Mouse (Mus musculus) forebrain, embryonic 15.5 days (tissue): ENCODE results near the gene Zfp740. TPM values are rescaled to one million over a fixed set of nuclear protein-coding genes. Genes with fewer than 3 reads are reported as not detected.
A peak's percentile ranks its signal among the peaks of the same experiment; 100 is the strongest.

ENCODE experiments used
- ATAC-seq: fragments of 200-750 bp; cut with Nextera tagmentation; replicated peaks from 2 replicates; pipeline ENCODE4 v1.8.0; 2017; ENCODE audit warnings: mild to moderate bottlenecking, moderate TSS enrichment, moderate library complexity
- H3K27ac ChIP-seq: fragments of 300-500 bp; sonication (generic); replicated peaks from 2 replicates; pipeline ENCODE4 v1.5.1; 2015; ENCODE audit warnings: mild to moderate bottlenecking, inconsistent platforms
- H3K27me3 ChIP-seq: fragments of 300-500 bp; sonication (generic); 2 replicates; pipeline ENCODE4 v1.6.1; 2015; ENCODE audit warnings: inconsistent platforms
- H3K36me3 ChIP-seq: fragments of 300-500 bp; sonication (generic); 2 replicates; pipeline ENCODE4 v1.6.1; 2015; ENCODE audit warnings: mild to moderate bottlenecking, inconsistent platforms
- H3K4me1 ChIP-seq: fragments of 300-500 bp; sonication (generic); 2 replicates; pipeline ENCODE4 v1.6.1; 2015; ENCODE audit warnings: inconsistent platforms
- H3K4me2 ChIP-seq: fragments of 300-500 bp; sonication (generic); replicated peaks from 2 replicates; pipeline ENCODE4 v1.6.1; 2015; ENCODE audit warnings: mild to moderate bottlenecking, inconsistent platforms
- H3K4me3 ChIP-seq: fragments of 300-500 bp; sonication (generic); 2 replicates; pipeline ENCODE4 v1.5.1; 2015; ENCODE audit warnings: mild to moderate bottlenecking, inconsistent platforms
- H3K9ac ChIP-seq: fragments of 300-500 bp; sonication (generic); replicated peaks from 2 replicates; pipeline ENCODE4 v1.6.1; 2015; ENCODE audit warnings: mild to moderate bottlenecking, inconsistent platforms
- H3K9me3 ChIP-seq: fragments of 300-500 bp; sonication (generic); 2 replicates; pipeline ENCODE4 v1.6.1; 2016; ENCODE audit warnings: inconsistent platforms
- WGBS: fragments of 180-500 bp; shearing (Covaris S2); methylation state at CpG from one replicate; pipeline ENCODE4 v1.1.7; 2015; ENCODE audit warnings: mixed read lengths; 5-methylcytosine and 5-hydroxymethylcytosine counted together
- polyA plus RNA-seq: library from polyadenylated mRNA; unstranded; fragments of >200 nt; fragmentation: Nextera tagmentation; extraction: Ambion mirVana; gene quantifications from 2 replicates; pipeline ENCODE4 v1.2.1, GENCODE M21; 2015

The Zfp740 gene
- polyA plus RNA-seq, 1 experiment from 2014 or later: 94.0 TPM

DNA sequence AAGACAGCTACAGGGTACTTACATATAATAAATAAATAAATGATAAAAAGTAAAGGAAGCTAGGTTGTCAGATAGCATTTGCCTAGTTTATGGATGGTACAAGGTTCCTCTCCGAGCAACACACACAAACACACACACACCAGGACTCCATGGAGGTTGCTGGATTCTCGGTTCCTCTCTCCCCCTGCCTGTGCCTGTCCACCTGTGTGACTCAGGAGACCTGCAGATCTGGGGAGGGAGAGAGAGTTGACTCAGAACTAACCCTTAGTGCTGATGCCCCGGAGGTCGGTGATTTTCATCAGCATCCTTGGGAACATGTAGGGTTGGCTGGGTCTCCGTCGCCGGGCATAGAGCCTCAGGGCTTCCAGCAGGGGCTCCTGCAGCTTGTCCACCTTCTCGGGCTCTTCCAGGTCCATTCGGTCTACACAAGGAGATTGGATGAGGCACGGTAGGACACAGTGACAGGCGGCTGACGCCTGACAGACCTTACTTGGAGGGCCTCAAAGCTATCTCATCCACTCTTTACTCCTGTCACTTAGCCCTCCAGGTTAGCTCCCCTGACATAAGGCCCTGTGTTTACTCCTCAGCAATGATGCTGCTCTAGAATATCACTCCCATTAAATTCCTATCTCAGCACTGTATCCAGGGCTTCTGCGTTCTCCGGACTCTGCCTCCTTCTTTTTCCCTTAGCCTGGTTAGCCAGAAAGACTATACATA is 35.7 kb downstream of the Zfp740 start:
- Histone ChIP-seq H3K27ac (no peak overlapping the region), H3K4me3 (no peak overlapping the region), H3K27me3 (no peaks in the 10 kb centered on the region), H3K9ac (no peak overlapping the region), H3K4me1 (peaks cover 10% of the 10 kb centered on the region), H3K9me3 (no peaks in the 10 kb centered on the region), H3K36me3 (no peaks in the 10 kb centered on the region), H3K4me2 (no peak overlapping the region)
- ATAC-seq: no peak
- 86% methylated on average over 14 of the region's 14 CpGs for WGBS

- ATAC-seq: peak; percentile 80
- Histone ChIP-seq H3K9me3 (no peaks in the 10 kb centered on the region), H3K4me1 (peaks cover 14% of the 10 kb centered on the region), H3K4me2 (no peak overlapping the region), H3K4me3 (no peak overlapping the region), H3K27me3 (no peaks in the 10 kb centered on the region), H3K36me3 (no peaks in the 10 kb centered on the region), H3K9ac (no peak overlapping the region), H3K27ac (no peak overlapping the region)
- 10% methylated on average over 9 of the region's 9 CpGs for WGBS
Measured at GRCm38 (mm10) chr15:102239260-102239590, 36.2 kb downstream of the Zfp740 start.

GRCm38 (mm10) chr15:102239851-102240250 is 36.8 kb downstream of the Zfp740 start:
- peaks cover 2% of the 10 kb centered on the region; the same call in 1 of the 2 replicates for H3K27me3 ChIP-seq
- 83% methylated on average over 11 of the region's 11 CpGs for WGBS
- no peaks in the 10 kb centered on the region for H3K36me3 ChIP-seq
- no peak overlapping the region for H3K4me2 ChIP-seq
- no peak overlapping the region for H3K4me3 ChIP-seq
- peaks cover 20% of the 10 kb centered on the region for H3K4me1 ChIP-seq
- H3K9ac ChIP-seq: no peak overlapping the region
- H3K27ac ChIP-seq: no peak overlapping the region
- ATAC-seq: no peak
- no peaks in the 10 kb centered on the region for H3K9me3 ChIP-seq

DNA sequence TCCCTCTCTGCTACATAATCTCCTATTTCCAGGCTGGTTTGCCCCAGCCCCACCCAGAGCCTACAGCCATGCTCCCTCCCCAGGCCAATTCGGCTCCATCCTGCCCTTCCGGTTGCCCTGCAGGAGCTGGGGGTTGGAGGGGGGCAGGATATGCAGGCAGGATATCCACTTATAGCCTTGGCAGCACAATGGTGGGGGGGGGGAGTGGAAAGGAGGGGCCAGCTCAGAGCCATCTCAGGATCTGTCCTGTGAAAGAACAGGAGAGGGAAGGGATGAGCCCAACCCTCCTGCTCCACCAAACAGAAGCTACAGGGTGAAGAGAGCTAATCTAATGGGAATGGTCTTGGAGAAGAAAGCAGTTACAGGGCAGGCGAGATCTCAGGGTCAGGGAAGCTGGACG is 37.6 kb downstream of the Zfp740 start:
- no peaks in the 10 kb centered on the region for H3K9me3 ChIP-seq
- no peak overlapping the region for H3K9ac ChIP-seq
- no peak overlapping the region for H3K4me2 ChIP-seq
- WGBS: 81% methylated on average over 4 of the region's 4 CpGs
- H3K27me3 ChIP-seq: peaks cover 8% of the 10 kb centered on the region
- no peak overlapping the region for H3K27ac ChIP-seq
- no peak overlapping the region for H3K4me3 ChIP-seq
- ATAC-seq: no peak
- no peaks in the 10 kb centered on the region for H3K36me3 ChIP-seq
- H3K4me1 ChIP-seq: peaks cover 24% of the 10 kb centered on the region

DNA sequence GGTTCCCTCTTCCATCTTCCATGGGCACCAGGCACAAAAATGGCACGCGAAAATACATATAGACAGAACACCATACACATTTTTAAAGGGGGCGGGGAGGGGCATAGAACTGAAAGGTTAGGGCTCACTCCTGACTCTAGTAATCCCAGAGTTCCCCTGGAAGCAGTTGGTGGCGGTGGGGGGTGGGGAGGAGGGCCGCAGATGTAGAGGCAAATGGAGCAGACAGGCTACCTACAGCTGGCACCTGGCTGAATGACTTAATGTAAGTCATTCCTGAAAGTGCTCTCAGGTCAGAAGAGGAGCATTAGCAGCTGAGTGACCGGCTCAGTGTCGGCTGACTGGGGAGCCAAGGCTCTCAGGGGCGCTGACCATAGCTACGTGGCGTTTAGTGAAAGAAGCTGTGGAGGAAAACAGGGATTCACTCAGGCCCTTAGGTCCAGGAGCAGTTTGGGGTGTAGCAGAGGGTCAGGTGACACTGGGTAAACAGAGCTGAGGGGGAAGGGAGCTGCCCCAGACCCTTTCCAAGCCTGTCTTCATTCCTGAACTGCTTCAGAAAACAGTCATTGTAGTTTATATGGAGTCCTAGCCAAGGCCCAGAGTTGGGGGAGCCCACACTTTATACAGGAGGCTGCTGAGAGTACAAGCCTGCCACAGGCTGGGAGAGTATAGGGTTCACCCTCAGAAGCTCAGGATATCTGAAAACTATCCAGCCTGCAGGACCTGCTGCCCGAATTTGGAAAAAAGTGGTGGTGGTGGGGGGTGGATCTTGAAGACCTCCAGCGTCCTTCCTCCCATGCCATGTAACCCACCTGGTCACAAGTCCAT is 39.6 kb downstream of the Zfp740 start:
- ATAC-seq: no peak
- H3K27ac ChIP-seq: no peak overlapping the region
- no peak overlapping the region for H3K9ac ChIP-seq
- no peaks in the 10 kb centered on the region for H3K36me3 ChIP-seq
- peaks cover 39% of the 10 kb centered on the region for H3K4me1 ChIP-seq
- no peaks in the 10 kb centered on the region for H3K9me3 ChIP-seq
- H3K27me3 ChIP-seq: peaks cover 11% of the 10 kb centered on the region
- no peak overlapping the region for H3K4me2 ChIP-seq
- H3K4me3 ChIP-seq: no peak overlapping the region
- WGBS: 38% methylated on average over 12 of the region's 12 CpGs

DNA sequence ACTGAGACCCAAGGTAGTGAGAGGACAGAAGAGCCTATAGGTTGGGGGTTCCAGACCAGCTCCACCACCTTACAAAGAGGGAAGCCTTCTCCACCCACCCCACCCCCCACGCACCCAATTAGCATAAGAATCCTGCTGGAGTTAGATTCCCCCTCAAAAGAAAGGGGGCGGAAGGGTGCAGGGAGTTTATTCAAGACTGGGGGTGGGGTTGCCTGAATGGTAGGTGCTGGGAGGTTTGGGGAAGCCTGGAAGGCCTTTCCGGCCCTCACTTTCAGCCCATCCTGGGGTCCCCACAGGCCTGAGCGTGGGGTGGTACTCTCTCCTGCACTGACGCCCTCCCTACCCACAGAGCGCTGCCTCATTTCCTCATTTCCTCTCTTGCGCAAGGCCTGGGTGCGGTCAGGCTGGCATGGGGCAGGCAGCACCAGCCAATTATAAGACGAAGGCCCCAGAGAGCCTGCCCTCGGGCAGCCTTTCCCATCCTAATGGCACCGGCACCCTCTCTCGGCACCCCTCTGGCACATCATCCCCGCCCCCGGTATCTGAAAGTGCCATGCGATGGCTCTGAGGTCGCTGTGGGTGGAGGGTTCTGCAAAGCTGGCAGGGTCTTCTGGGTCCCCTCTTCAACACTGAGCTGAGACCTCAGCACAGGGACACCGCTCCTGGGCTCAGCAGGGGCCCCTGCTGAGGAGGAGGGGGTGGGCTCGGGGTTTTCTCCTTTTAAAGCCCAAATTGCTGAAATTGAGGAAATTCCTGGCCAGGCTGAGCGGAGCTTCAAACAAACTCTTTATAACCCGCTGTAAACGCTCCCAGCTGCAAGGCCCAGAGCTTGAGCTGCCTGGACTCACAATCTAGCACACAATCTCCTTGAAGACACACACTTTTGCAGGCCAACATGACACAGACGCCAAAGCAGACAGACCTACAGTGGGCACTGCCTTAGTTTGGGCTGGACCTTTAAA is 40.5 kb downstream of the Zfp740 start:
- Histone ChIP-seq H3K4me1 (peaks cover 48% of the 10 kb centered on the region), H3K9me3 (no peaks in the 10 kb centered on the region), H3K27ac (no peak overlapping the region), H3K9ac (no peak overlapping the region), H3K36me3 (no peaks in the 10 kb centered on the region), H3K27me3 (peaks cover 14% of the 10 kb centered on the region), H3K4me2 (peak overlapping the region; percentile 29), H3K4me3 (no peak overlapping the region; the same call in 1 of the 2 replicates)
- no peak for ATAC-seq
- WGBS: 17% methylated on average over 22 of the region's 22 CpGs

DNA sequence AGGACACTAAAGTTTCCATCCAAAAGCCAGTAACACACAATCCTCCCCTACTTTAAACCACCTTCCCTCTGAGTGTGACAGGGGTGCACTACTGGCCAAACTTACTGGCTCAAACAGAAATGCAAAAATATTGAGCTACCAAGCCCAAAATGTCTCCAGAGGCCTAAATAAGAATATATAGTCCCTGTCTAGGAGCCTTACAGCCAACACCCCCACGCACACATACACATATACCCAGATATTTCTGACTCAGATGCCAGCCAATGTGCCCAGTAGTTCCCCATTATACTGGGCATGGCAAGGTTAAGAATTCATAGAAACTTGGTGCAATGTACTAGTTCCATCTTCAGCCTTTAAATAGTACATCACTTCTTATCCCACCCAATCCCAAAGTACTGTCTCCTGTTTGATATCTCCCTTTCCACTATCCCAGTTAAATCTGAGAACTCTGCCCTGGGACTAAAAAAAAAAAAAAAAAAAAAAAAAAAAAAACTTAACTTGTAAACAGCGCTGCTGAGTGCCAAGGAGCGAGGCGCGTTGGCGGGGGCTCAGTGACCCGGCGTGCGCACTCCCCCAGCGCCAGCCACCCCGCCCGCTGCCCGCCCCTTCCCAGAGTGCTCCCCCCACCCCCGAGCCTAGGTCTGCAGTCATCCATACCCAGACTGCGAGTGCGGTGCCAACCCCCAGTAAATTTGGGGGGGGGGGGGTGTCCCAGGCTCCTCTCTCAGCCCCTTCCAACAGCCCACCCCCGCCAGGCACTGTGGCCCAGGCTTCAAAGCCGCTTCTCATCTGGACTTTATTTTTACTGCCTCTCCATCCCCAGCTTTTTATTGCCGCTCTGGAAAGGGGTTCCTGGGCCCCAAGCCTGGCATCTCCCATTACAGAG is 41.5 kb downstream of the Zfp740 start:
- Histone ChIP-seq H3K4me1 (peaks cover 51% of the 10 kb centered on the region), H3K9me3 (no peaks in the 10 kb centered on the region), H3K4me2 (peak overlapping the region; percentile 94), H3K27ac (no peak overlapping the region), H3K4me3 (peak overlapping the region; percentile 61), H3K27me3 (peaks cover 18% of the 10 kb centered on the region), H3K9ac (0 out of 2 replicates have a peak overlapping the region, but pooled peaks have one; percentile 1), H3K36me3 (no peaks in the 10 kb centered on the region)
- no peak for ATAC-seq
- WGBS: 14% methylated on average over 19 of the region's 19 CpGs

- WGBS: 10% methylated on average over 14 of the region's 14 CpGs
- H3K27me3 ChIP-seq: peaks cover 25% of the 10 kb centered on the region
Measured at GRCm38 (mm10) chr15:102245461-102245881, 42.4 kb downstream of the Zfp740 start.

GRCm38 (mm10) chr15:102245891-102246741 is 43.1 kb downstream of the Zfp740 start:
- under 1% methylated on average over 39 of the region's 44 CpGs for WGBS
- Histone ChIP-seq H3K9me3 (no peaks in the 10 kb centered on the region), H3K36me3 (no peaks in the 10 kb centered on the region), H3K4me1 (peaks cover 51% of the 10 kb centered on the region), H3K27ac (peak overlapping the region; percentile 91), H3K9ac (peak overlapping the region; percentile 53), H3K4me3 (peak overlapping the region; percentile 61), H3K27me3 (peaks cover 27% of the 10 kb centered on the region), H3K4me2 (peak overlapping the region; percentile 94)
- peak; percentile 93 for ATAC-seq

More at GRCm38 (mm10) chr15:102245461-102245881, 42.4 kb downstream of the Zfp740 start:
- H3K9me3 ChIP-seq: no peaks in the 10 kb centered on the region
- no peak for ATAC-seq
- H3K36me3 ChIP-seq: no peaks in the 10 kb centered on the region
- H3K27ac ChIP-seq: peak overlapping the region; percentile 91; the same call in 1 of the 2 replicates
- H3K4me2 ChIP-seq: peak overlapping the region; percentile 94
- peaks cover 51% of the 10 kb centered on the region for H3K4me1 ChIP-seq
- H3K9ac ChIP-seq: peak overlapping the region; percentile 53
- H3K4me3 ChIP-seq: peak overlapping the region; percentile 61

- Histone ChIP-seq H3K4me3 (peak overlapping the region; percentile 61), H3K27me3 (peaks cover 27% of the 10 kb centered on the region), H3K9ac (peak overlapping the region; percentile 53), H3K36me3 (no peaks in the 10 kb centered on the region), H3K4me2 (peak overlapping the region; percentile 94), H3K27ac (peak overlapping the region; percentile 91), H3K9me3 (no peaks in the 10 kb centered on the region), H3K4me1 (peaks cover 51% of the 10 kb centered on the region)
- under 1% methylated on average over 28 of the region's 35 CpGs for WGBS
- ATAC-seq: peak; percentile 78
Measured at GRCm38 (mm10) chr15:102246866-102247251, 43.8 kb downstream of the Zfp740 start.
